Mouse (Mus musculus): ENCODE data around the gene 2200002D01Rik. TPM values are rescaled to one million over a fixed set of nuclear protein-coding genes. Genes with fewer than 3 reads are reported as not detected.
"Not testable (repeated sequence)": the region's sequence is repeated elsewhere in the genome, so short reads cannot be mapped to it uniquely, and the experiment has no call there.

The 2200002D01Rik gene
- polyA plus RNA-seq, 1 experiment from 2014 or later, result 1.2 TPM

- no peak overlapping the region for H3K27ac ChIP-seq
- peak overlapping the region; percentile 47 for H3K4me2 ChIP-seq
- no peaks in the 10 kb centered on the region for H3K9me3 ChIP-seq (replicated peaks)
- peak; percentile 57; the same call in 1 of the 2 replicates for ATAC-seq
- H3K27me3 ChIP-seq, result peaks cover 30% of the 10 kb centered on the region
- 27% methylated on average over 16 of the region's 16 CpGs for WGBS
- no peak overlapping the region; the same call in 1 of the 2 replicates for H3K4me3 ChIP-seq
- H3K4me1 ChIP-seq, result peaks cover 9% of the 10 kb centered on the region; the same call in 1 of the 2 replicates
- H3K36me3 ChIP-seq (ENCODE audit: poor library complexity, severe bottlenecking), result peaks cover 24% of the 10 kb centered on the region
- no peak overlapping the region for H3K9ac ChIP-seq
These were observed 959 bp downstream of the 2200002D01Rik start for GRCm38 (mm10) chr7:29247314-29247700.

GRCm38 (mm10) chr7:29246619-29247313 lies 1.5 kb downstream of the 2200002D01Rik start:
- Histone ChIP-seq H3K4me2 (no peak overlapping the region), H3K9ac (no peak overlapping the region), H3K36me3 (ENCODE audit: poor library complexity, severe bottlenecking) (peaks cover 24% of the 10 kb centered on the region), H3K4me3 (no peak overlapping the region), H3K27ac (no peak overlapping the region), H3K9me3 (replicated peaks) (no peaks in the 10 kb centered on the region), H3K4me1 (peaks cover 9% of the 10 kb centered on the region; the same call in 1 of the 2 replicates), H3K27me3 (peaks cover 30% of the 10 kb centered on the region)
- no peak for ATAC-seq
- WGBS, result 85% methylated on average over 21 of the region's 21 CpGs

- Histone ChIP-seq H3K27ac (no peak overlapping the region), H3K4me2 (no peak overlapping the region), H3K9me3 (replicated peaks) (no peaks in the 10 kb centered on the region), H3K36me3 (ENCODE audit: poor library complexity, severe bottlenecking) (peaks cover 24% of the 10 kb centered on the region), H3K9ac (no peak overlapping the region), H3K4me1 (peaks cover 9% of the 10 kb centered on the region; the same call in 1 of the 2 replicates), H3K27me3 (peaks cover 30% of the 10 kb centered on the region), H3K4me3 (no peak overlapping the region)
- ATAC-seq, result no peak
- 86% methylated on average over 5 of the region's 5 CpGs for WGBS
These were observed 2.3 kb downstream of the 2200002D01Rik start for GRCm38 (mm10) chr7:29246015-29246414.

GRCm38 (mm10) chr7:29244732-29245416 lies 3.4 kb downstream of the 2200002D01Rik start:
- H3K4me1 ChIP-seq, result peaks cover 9% of the 10 kb centered on the region; the same call in 1 of the 2 replicates

DNA sequence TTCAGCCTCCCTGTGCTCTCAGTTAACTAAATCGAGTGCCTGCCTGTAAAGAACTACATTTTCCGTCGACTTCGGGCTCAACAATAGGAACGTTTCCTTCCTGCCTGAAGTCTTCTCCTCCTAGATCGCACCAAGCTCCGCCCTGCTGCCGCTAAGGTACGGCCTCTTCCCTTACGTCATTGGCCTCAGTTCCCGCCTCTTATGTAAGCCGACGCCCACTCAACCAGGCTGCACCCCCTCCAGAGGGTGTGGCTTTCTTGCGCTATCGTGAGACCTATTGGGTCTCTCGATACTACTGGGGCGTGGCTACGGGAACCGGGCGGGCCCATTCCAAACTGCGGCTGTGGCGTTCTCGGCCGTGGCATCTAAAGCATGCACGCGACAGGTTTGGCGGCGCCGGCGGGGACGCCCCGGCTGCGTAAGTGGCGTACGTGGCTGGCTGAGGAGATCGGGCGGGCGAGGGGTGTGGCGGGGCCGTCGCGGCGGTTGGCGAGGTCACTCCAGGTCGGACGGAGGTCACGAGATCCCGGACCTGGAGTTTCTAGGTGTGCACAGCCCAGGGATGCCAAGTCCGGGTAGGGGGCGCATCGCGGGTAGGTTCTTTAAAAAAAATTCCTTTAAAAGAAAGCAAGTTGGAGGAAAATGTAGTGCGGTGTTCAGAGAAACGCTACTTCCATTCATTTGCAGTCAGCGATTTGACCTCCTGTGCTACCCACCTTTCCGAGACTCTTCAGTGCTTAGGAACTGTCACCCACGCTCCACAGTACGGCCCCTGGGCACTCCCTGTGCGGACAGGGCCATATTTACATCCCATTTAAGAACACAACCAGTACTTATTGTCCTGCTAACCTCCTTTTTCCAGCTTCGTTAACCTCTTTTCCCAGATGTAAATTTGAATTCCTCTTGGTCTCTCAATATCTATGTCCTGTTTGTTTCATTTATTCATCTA lies 10.0 kb downstream of the 2200002D01Rik start, which contains the start of gene Yif1b:
Gene Yif1b (plus strand): TSS at position 311 of the 949 bp plus-strand sequence.
- Histone ChIP-seq H3K27me3 (peaks cover 12% of the 10 kb centered on the region), H3K4me3 (peak within 1 kb of the TSS; percentile 64), H3K36me3 (ENCODE audit: poor library complexity, severe bottlenecking) (no peaks in the 10 kb centered on the region), H3K4me2 (peak within 1 kb of the TSS; percentile 87), H3K4me1 (peaks cover 14% of the 10 kb centered on the region), H3K27ac (peak within 1 kb of the TSS; percentile 81), H3K9ac (peak within 1 kb of the TSS; percentile 75), H3K9me3 (replicated peaks) (no peaks in the 10 kb centered on the region)
- under 1% methylated on average over 60 of the region's 60 CpGs for WGBS
- ATAC-seq, result peak; percentile 99

More at GRCm38 (mm10) chr7:29244732-29245416, 3.4 kb downstream of the 2200002D01Rik start:
- Histone ChIP-seq H3K9me3 (replicated peaks) (no peaks in the 10 kb centered on the region), H3K36me3 (ENCODE audit: poor library complexity, severe bottlenecking) (peaks cover 24% of the 10 kb centered on the region), H3K9ac (no peak overlapping the region), H3K4me2 (no peak overlapping the region), H3K27ac (no peak overlapping the region), H3K4me3 (no peak overlapping the region), H3K27me3 (peaks cover 30% of the 10 kb centered on the region)
- WGBS, result 91% methylated on average over 7 of the region's 7 CpGs
- ATAC-seq, result no peak

DNA sequence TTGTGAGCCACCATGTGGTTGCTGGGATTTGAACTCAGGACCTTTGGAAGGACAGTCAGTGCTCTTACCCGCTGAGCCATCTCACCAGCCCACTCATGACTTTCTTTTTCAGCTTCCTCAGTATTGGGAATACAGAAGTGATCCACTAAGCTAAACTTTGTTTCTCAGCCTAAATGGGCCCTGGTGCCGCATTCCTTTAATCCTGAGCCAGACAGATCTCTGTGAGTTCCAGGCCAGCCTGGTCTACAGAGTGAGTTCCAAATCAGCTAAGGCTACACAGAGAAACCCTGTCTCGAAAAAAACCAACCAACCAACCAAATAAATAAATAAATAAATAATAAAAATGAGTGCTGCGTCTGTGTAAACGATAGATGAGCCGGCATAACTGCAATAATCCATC lies 10.7 kb downstream of the 2200002D01Rik start:
- peak overlapping the region; percentile 64 for H3K4me3 ChIP-seq
- peaks cover 19% of the 10 kb centered on the region for H3K27me3 ChIP-seq
- not testable (repeated sequence) for H3K9me3 ChIP-seq (replicated peaks); H3K36me3 ChIP-seq (ENCODE audit: poor library complexity, severe bottlenecking)
- H3K9ac ChIP-seq, result peak overlapping the region; percentile 61
- peaks cover 14% of the 10 kb centered on the region for H3K4me1 ChIP-seq
- H3K4me2 ChIP-seq, result peak overlapping the region; percentile 87
- peak; percentile 11 for ATAC-seq
- 30% methylated on average over 6 of the region's 6 CpGs for WGBS
- peak overlapping the region; percentile 81 for H3K27ac ChIP-seq

GRCm38 (mm10) chr7:29236593-29236992 lies 11.7 kb downstream of the 2200002D01Rik start:
- Histone ChIP-seq H3K36me3 (ENCODE audit: poor library complexity, severe bottlenecking) (no peaks in the 10 kb centered on the region), H3K4me3 (no peak overlapping the region), H3K4me1 (peaks cover 22% of the 10 kb centered on the region), H3K27me3 (peaks cover 29% of the 10 kb centered on the region), H3K27ac (no peak overlapping the region), H3K9me3 (replicated peaks) (no peaks in the 10 kb centered on the region), H3K4me2 (no peak overlapping the region), H3K9ac (no peak overlapping the region)
- WGBS, result 89% methylated on average over 4 of the region's 4 CpGs
- no peak for ATAC-seq

DNA sequence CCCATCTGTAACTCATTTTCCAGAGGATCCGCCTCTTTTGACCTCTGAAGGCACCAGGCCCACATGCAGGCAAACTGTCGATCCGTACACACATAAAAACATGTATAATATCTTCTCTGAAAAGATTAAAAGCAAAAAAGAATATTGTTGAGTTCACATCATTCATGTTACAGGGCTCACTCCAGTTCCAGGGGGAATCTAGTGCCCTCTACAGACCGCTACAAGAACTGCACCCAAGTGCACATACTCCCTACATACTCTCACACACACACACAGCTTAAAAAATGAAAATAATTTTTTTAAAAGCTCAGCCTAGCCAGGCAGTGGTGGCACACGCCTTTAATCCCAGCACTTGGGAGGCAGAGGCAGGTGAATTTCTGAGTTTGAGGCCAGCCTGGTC lies 13.6 kb downstream of the 2200002D01Rik start:
- H3K27me3 ChIP-seq, result peaks cover 47% of the 10 kb centered on the region
- no peak overlapping the region for H3K27ac ChIP-seq
- no peak for ATAC-seq
- H3K4me3 ChIP-seq, result no peak overlapping the region
- no peaks in the 10 kb centered on the region for H3K36me3 ChIP-seq (ENCODE audit: poor library complexity, severe bottlenecking)
- peaks cover 20% of the 10 kb centered on the region for H3K4me1 ChIP-seq
- 82% methylated on average over 5 of the region's 5 CpGs for WGBS
- H3K4me2 ChIP-seq, result no peak overlapping the region
- H3K9ac ChIP-seq, result no peak overlapping the region
- no peaks in the 10 kb centered on the region for H3K9me3 ChIP-seq (replicated peaks)

GRCm38 (mm10) chr7:29233745-29234144 lies 14.5 kb downstream of the 2200002D01Rik start:
- Histone ChIP-seq H3K4me3 (no peak overlapping the region), H3K4me1 (peaks cover 10% of the 10 kb centered on the region), H3K36me3 (ENCODE audit: poor library complexity, severe bottlenecking) (no peaks in the 10 kb centered on the region), H3K27ac (no peak overlapping the region), H3K4me2 (no peak overlapping the region), H3K9me3 (replicated peaks) (no peaks in the 10 kb centered on the region), H3K9ac (no peak overlapping the region), H3K27me3 (peaks cover 55% of the 10 kb centered on the region)
- no peak for ATAC-seq
- WGBS, result 78% methylated on average over 6 of the region's 6 CpGs

DNA sequence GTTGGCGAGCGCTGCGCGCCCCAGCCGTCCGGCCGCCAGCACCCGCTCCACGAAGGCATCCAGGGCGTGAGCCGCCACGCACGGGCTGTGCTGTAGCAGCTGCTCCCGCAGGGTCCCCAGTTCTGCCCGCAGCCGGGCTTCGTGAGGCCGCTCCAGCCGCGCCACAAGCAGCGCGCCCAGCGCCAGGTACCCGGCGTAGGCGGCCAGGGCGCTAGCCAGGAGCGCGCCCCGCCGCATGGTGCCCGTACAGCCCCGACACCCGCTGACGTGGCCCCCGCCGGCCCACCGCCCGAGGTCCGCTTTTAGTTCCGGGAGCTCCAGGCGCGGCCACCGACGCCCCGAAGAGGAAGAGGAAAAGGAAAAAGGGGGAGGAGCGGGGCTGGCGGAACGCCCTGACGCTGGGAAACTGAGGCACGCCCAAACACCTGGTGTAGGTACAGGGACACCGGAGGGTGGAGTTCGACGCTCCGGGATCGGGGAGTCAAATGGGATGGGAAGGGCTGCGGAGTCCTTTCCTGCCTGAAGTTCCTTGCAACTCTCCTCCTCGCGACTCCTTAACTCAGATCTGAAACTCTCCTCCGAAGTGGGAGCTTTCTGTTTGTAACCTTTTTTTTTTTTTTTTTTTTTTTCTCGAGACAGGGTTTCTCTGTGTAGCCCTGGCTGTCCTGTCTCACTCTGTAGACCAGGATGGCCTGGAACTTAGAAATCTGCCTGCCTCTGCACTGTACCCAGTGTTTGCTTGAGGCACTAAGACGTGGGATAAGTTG lies 15.8 kb downstream of the 2200002D01Rik start, which contains the start of gene Kcnk6:
Gene Kcnk6 (minus strand): TSS at position 269 of the 767 bp plus-strand sequence.
- Histone ChIP-seq H3K27me3 (peaks cover 55% of the 10 kb centered on the region), H3K4me2 (peak within 1 kb of the TSS; percentile 87), H3K27ac (no peak within 1 kb of the TSS), H3K4me1 (peaks cover 8% of the 10 kb centered on the region), H3K9ac (peak within 1 kb of the TSS; percentile 53), H3K36me3 (ENCODE audit: poor library complexity, severe bottlenecking) (no peaks in the 10 kb centered on the region), H3K9me3 (replicated peaks) (no peaks in the 10 kb centered on the region), H3K4me3 (peak within 1 kb of the TSS; percentile 47)
- ATAC-seq, result peak; percentile 33; the same call in 1 of the 2 replicates
- WGBS, result 2% methylated on average over 56 of the region's 62 CpGs

DNA sequence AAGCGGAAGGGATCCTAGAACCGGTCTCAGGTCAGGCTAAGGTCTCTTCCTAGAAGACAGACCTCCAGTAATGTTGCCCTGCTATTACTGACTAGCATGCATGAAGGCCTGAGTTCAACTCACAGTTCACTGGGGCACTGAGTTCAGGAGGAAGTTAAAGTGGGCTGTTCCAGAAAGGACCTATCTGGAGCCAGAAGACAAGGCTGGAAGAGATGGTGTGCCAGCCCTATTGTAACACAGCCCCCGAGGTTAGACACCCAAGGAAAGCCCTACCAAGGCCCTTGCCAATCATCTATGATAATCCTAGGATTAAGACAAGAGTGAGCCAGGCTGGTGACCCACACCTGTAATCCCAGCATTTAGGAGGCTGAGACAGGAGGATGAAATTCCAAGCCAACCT lies 16.7 kb downstream of the 2200002D01Rik start:
- H3K4me3 ChIP-seq, result no peak overlapping the region
- peaks cover 55% of the 10 kb centered on the region for H3K27me3 ChIP-seq
- WGBS, result 59% methylated on average over 3 of the region's 3 CpGs
- no peak overlapping the region for H3K4me2 ChIP-seq
- peaks cover 8% of the 10 kb centered on the region for H3K4me1 ChIP-seq
- ATAC-seq, result no peak
- no peaks in the 10 kb centered on the region for H3K9me3 ChIP-seq (replicated peaks)
- H3K27ac ChIP-seq, result no peak overlapping the region
- H3K9ac ChIP-seq, result no peak overlapping the region
- H3K36me3 ChIP-seq (ENCODE audit: poor library complexity, severe bottlenecking), result no peaks in the 10 kb centered on the region

Data from forebrain, embryonic 13.5 days (tissue).